Mouse (Mus musculus): ENCODE data around the gene Cmss1. TPM values are rescaled to one million over a fixed set of nuclear protein-coding genes. Genes with fewer than 3 reads are reported as not detected.

Gene Cmss1
- polyA plus RNA-seq, 1 experiment from 2014 or later, result 41.0 TPM

DNA sequence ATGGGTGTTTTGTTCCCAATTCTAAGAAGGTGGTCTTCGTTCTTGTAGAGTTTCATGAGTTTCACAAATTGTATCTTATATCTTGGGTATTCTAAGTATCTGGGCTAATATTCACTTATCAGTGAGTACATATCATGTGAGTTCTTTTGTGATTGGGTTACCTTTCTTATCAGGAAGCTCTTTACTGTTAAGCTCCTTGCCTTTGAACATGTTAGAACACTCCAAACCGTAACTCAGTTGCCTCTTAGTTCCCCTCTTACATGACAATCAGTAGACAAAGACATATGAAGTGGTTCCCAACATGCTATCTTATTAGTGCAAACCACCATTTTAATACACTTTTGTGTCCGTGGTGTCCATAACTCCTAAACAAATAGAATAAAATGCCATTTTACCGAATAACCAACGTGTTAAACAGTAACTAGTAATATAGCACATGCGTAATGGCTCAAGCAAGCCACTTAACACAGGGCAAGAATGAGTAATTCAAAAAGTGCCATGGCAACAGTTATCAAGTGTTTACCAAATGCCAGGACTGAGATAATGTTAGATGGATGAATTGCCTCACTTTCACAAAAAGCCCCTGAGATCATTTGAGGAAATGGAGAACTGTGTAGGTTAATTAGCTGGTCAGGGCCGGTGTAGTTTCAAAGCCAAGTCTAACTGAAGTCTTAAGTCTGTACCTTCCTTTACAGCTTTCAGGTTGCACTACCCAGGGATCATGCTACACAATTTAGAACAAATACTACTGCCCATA is 37.8 kb downstream of the Cmss1 start:
- no peak for DNase-seq (ENCODE audit: low spot score)
- no peak for ATAC-seq
- Histone ChIP-seq H3K27me3 (replicated peaks; ENCODE audit: control insufficient read depth, insufficient read depth, low read length) (no peaks in the 10 kb centered on the region), H3K27ac (ENCODE audit: low read depth, low read length) (no peak overlapping the region), H3K9ac (ENCODE audit: low read length) (no peak overlapping the region), H3K4me3 (ENCODE audit: low read depth, low read length) (no peak overlapping the region), H3K36me3 (ENCODE audit: control insufficient read depth, insufficient read depth, low read length) (no peaks in the 10 kb centered on the region), H3K4me2 (ENCODE audit: low read length) (no peak overlapping the region), H3K4me1 (ENCODE audit: control insufficient read depth, insufficient read depth, low read length) (no peaks in the 10 kb centered on the region), H3K9me3 (replicated peaks; ENCODE audit: control insufficient read depth, low read length) (no peaks in the 10 kb centered on the region)
- 91% methylated on average over 7 of the region's 7 CpGs for WGBS

- H3K27ac ChIP-seq (ENCODE audit: low read depth, low read length), result no peak overlapping the region
- WGBS, result 86% methylated on average over 3 of the region's 3 CpGs
- no peak for ATAC-seq
- no peak overlapping the region for H3K4me3 ChIP-seq (ENCODE audit: low read depth, low read length)
- H3K9me3 ChIP-seq (replicated peaks; ENCODE audit: control insufficient read depth, low read length), result no peaks in the 10 kb centered on the region
- no peaks in the 10 kb centered on the region for H3K4me1 ChIP-seq (ENCODE audit: control insufficient read depth, insufficient read depth, low read length)
- DNase-seq (ENCODE audit: low spot score), result no peak
- no peaks in the 10 kb centered on the region for H3K36me3 ChIP-seq (ENCODE audit: control insufficient read depth, insufficient read depth, low read length)
- no peak overlapping the region for H3K9ac ChIP-seq (ENCODE audit: low read length)
- no peaks in the 10 kb centered on the region for H3K27me3 ChIP-seq (replicated peaks; ENCODE audit: control insufficient read depth, insufficient read depth, low read length)
- H3K4me2 ChIP-seq (ENCODE audit: low read length), result no peak overlapping the region
Measured at GRCm38 (mm10) chr16:57566215-57566614, 40.4 kb downstream of the Cmss1 start.

GRCm38 (mm10) chr16:57564807-57565206 is 41.9 kb downstream of the Cmss1 start:
- Histone ChIP-seq H3K4me3 (ENCODE audit: low read depth, low read length) (no peak overlapping the region), H3K9me3 (replicated peaks; ENCODE audit: control insufficient read depth, low read length) (no peaks in the 10 kb centered on the region), H3K4me2 (ENCODE audit: low read length) (no peak overlapping the region), H3K27ac (ENCODE audit: low read depth, low read length) (no peak overlapping the region), H3K27me3 (replicated peaks; ENCODE audit: control insufficient read depth, insufficient read depth, low read length) (no peaks in the 10 kb centered on the region), H3K36me3 (ENCODE audit: control insufficient read depth, insufficient read depth, low read length) (no peaks in the 10 kb centered on the region), H3K4me1 (ENCODE audit: control insufficient read depth, insufficient read depth, low read length) (no peaks in the 10 kb centered on the region), H3K9ac (ENCODE audit: low read length) (no peak overlapping the region)
- no peak for DNase-seq (ENCODE audit: low spot score)
- 76% methylated on average over 1 of the region's 1 CpGs for WGBS
- no peak for ATAC-seq

DNA sequence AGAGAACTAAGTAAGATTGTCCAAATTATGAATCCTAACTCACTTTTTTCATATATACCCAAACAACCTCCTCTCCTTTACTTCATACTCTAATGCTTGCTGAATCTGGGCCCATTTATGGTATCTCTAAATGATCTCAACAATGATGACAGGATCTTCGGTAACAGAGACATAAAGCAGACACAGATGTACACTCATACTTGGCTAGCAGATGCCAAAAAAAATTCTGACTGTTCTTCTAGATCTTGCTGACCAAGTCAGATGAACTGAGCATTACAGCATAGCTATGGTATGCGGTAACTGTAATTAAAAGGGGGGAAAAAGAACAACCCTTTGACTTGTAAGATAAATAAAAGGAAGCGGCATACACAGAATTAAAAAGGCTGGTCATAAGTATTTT is 43.2 kb downstream of the Cmss1 start:
- Histone ChIP-seq H3K36me3 (ENCODE audit: control insufficient read depth, insufficient read depth, low read length) (no peaks in the 10 kb centered on the region), H3K9ac (ENCODE audit: low read length) (no peak overlapping the region), H3K9me3 (replicated peaks; ENCODE audit: control insufficient read depth, low read length) (no peaks in the 10 kb centered on the region), H3K4me1 (ENCODE audit: control insufficient read depth, insufficient read depth, low read length) (no peaks in the 10 kb centered on the region), H3K4me3 (ENCODE audit: low read depth, low read length) (no peak overlapping the region), H3K27ac (ENCODE audit: low read depth, low read length) (no peak overlapping the region), H3K27me3 (replicated peaks; ENCODE audit: control insufficient read depth, insufficient read depth, low read length) (no peaks in the 10 kb centered on the region), H3K4me2 (ENCODE audit: low read length) (no peak overlapping the region)
- 89% methylated on average over 3 of the region's 3 CpGs for WGBS
- DNase-seq (ENCODE audit: low spot score), result no peak
- no peak for ATAC-seq

DNA sequence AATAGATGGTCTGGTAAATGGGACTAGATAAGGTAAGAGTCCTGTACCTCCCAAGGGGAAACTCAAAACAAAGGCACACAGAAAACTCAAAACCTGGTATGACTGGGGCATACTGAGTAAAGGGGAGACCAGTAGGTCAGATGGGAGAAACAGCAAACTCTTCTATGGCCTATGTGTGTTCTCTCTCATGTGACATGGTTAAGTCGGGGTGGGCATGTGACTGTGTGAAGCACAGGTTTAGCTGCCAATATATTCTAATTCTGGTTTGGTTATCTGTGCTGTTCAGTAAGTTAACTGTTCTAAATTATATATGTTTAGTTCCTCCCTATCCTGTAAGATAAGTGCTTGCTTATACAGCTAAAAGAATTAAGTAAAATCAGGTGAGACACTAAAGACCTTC is 46.5 kb downstream of the Cmss1 start:
- H3K9me3 ChIP-seq (replicated peaks; ENCODE audit: control insufficient read depth, low read length), result no peaks in the 10 kb centered on the region
- no peaks in the 10 kb centered on the region for H3K27me3 ChIP-seq (replicated peaks; ENCODE audit: control insufficient read depth, insufficient read depth, low read length)
- H3K4me2 ChIP-seq (ENCODE audit: low read length), result no peak overlapping the region
- no peak overlapping the region for H3K9ac ChIP-seq (ENCODE audit: low read length)
- no peaks in the 10 kb centered on the region for H3K4me1 ChIP-seq (ENCODE audit: control insufficient read depth, insufficient read depth, low read length)
- no peak overlapping the region for H3K27ac ChIP-seq (ENCODE audit: low read depth, low read length)
- no peak overlapping the region for H3K4me3 ChIP-seq (ENCODE audit: low read depth, low read length)
- WGBS, result 96% methylated on average over 1 of the region's 1 CpGs
- DNase-seq (ENCODE audit: low spot score) (no peak), ATAC-seq (no peak)
- H3K36me3 ChIP-seq (ENCODE audit: control insufficient read depth, insufficient read depth, low read length), result no peaks in the 10 kb centered on the region

- no peak overlapping the region for H3K4me2 ChIP-seq (ENCODE audit: low read length)
- H3K27ac ChIP-seq (ENCODE audit: low read depth, low read length), result no peak overlapping the region
- 94% methylated on average over 3 of the region's 3 CpGs for WGBS
- no peak overlapping the region for H3K4me3 ChIP-seq (ENCODE audit: low read depth, low read length)
- no peaks in the 10 kb centered on the region for H3K27me3 ChIP-seq (replicated peaks; ENCODE audit: control insufficient read depth, insufficient read depth, low read length)
- H3K9ac ChIP-seq (ENCODE audit: low read length), result no peak overlapping the region
- H3K36me3 ChIP-seq (ENCODE audit: control insufficient read depth, insufficient read depth, low read length), result no peaks in the 10 kb centered on the region
- no peaks in the 10 kb centered on the region for H3K9me3 ChIP-seq (replicated peaks; ENCODE audit: control insufficient read depth, low read length)
- no peak for ATAC-seq
- no peak for DNase-seq (ENCODE audit: low spot score)
- no peaks in the 10 kb centered on the region for H3K4me1 ChIP-seq (ENCODE audit: control insufficient read depth, insufficient read depth, low read length)
Measured at GRCm38 (mm10) chr16:57558258-57558657, 48.4 kb downstream of the Cmss1 start.

- no peaks in the 10 kb centered on the region for H3K36me3 ChIP-seq (ENCODE audit: control insufficient read depth, insufficient read depth, low read length)
- WGBS, result 78% methylated on average over 2 of the region's 2 CpGs
- H3K4me2 ChIP-seq (ENCODE audit: low read length), result no peak overlapping the region
- no peaks in the 10 kb centered on the region for H3K9me3 ChIP-seq (replicated peaks; ENCODE audit: control insufficient read depth, low read length)
- H3K27me3 ChIP-seq (replicated peaks; ENCODE audit: control insufficient read depth, insufficient read depth, low read length), result no peaks in the 10 kb centered on the region
- no peak overlapping the region for H3K9ac ChIP-seq (ENCODE audit: low read length)
- DNase-seq (ENCODE audit: low spot score), result no peak
- no peaks in the 10 kb centered on the region for H3K4me1 ChIP-seq (ENCODE audit: control insufficient read depth, insufficient read depth, low read length)
- no peak overlapping the region for H3K27ac ChIP-seq (ENCODE audit: low read depth, low read length)
- no peak for ATAC-seq
- H3K4me3 ChIP-seq (ENCODE audit: low read depth, low read length), result no peak overlapping the region
Measured at GRCm38 (mm10) chr16:57556244-57556643, 50.4 kb downstream of the Cmss1 start.

- ATAC-seq (no peak), DNase-seq (ENCODE audit: low spot score) (no peak)
- no peak overlapping the region for H3K4me3 ChIP-seq (ENCODE audit: low read depth, low read length)
- H3K27me3 ChIP-seq (replicated peaks; ENCODE audit: control insufficient read depth, insufficient read depth, low read length), result no peaks in the 10 kb centered on the region
- no peak overlapping the region for H3K27ac ChIP-seq (ENCODE audit: low read depth, low read length)
- no peaks in the 10 kb centered on the region for H3K36me3 ChIP-seq (ENCODE audit: control insufficient read depth, insufficient read depth, low read length)
- WGBS, result 74% methylated on average over 4 of the region's 4 CpGs
- no peaks in the 10 kb centered on the region for H3K9me3 ChIP-seq (replicated peaks; ENCODE audit: control insufficient read depth, low read length)
- no peak overlapping the region for H3K4me2 ChIP-seq (ENCODE audit: low read length)
- H3K4me1 ChIP-seq (ENCODE audit: control insufficient read depth, insufficient read depth, low read length), result no peaks in the 10 kb centered on the region
- H3K9ac ChIP-seq (ENCODE audit: low read length), result no peak overlapping the region
Measured at GRCm38 (mm10) chr16:57555667-57556066, 51.0 kb downstream of the Cmss1 start.

- H3K4me2 ChIP-seq (ENCODE audit: low read length), result no peak overlapping the region
- no peaks in the 10 kb centered on the region for H3K9me3 ChIP-seq (replicated peaks; ENCODE audit: control insufficient read depth, low read length)
- DNase-seq (ENCODE audit: low spot score) (no peak), ATAC-seq (no peak)
- no peaks in the 10 kb centered on the region for H3K4me1 ChIP-seq (ENCODE audit: control insufficient read depth, insufficient read depth, low read length)
- no peak overlapping the region for H3K9ac ChIP-seq (ENCODE audit: low read length)
- H3K4me3 ChIP-seq (ENCODE audit: low read depth, low read length), result no peak overlapping the region
- H3K36me3 ChIP-seq (ENCODE audit: control insufficient read depth, insufficient read depth, low read length), result no peaks in the 10 kb centered on the region
- H3K27ac ChIP-seq (ENCODE audit: low read depth, low read length), result no peak overlapping the region
- 78% methylated on average over 6 of the region's 6 CpGs for WGBS
- no peaks in the 10 kb centered on the region for H3K27me3 ChIP-seq (replicated peaks; ENCODE audit: control insufficient read depth, insufficient read depth, low read length)
Measured at GRCm38 (mm10) chr16:57554886-57555400, 51.7 kb downstream of the Cmss1 start.
